Comparison of ENCODE assay signal across 17 mouse cellular contexts in genomic region chr2:137153825-137154224, GRCm38 (mm10). TPM values are rescaled to one million over a fixed set of nuclear protein-coding genes. Genes with fewer than 3 reads are reported as not detected.
DNase-seq lines count a peak whose midpoint lies in the region; ATAC-seq and TF ChIP-seq lines count a peak whose summit lies in the region.
"Had no signal": no experiment of that assay in that cellular context is flagged by ENCODE, and none has a peak within 500 bp of the region (broad histone marks: within the 10 kb centered on the region; RNA-seq: fewer than 3 reads in every experiment).

No protein-coding gene starts in this region.

- H3K27ac ChIP-seq in liver, embryonic 16.5 days (ENCODE audit: low read length), result no peak overlapping the region
- no peak overlapping the region for H3K27ac ChIP-seq in intestine, embryonic 16.5 days (ENCODE audit: low read length)
- peak overlapping the region; percentile 31; the same call in 1 of the 2 replicates for H3K27ac ChIP-seq in kidney, adult 2 months (ENCODE audit: insufficient read depth, low read depth, low read length)
- H3K27ac ChIP-seq: heart, embryonic 13.5 days; liver, embryonic 14.5 days had no signal

- no peaks in the 10 kb centered on the region for H3K27me3 ChIP-seq in liver, embryonic 16.5 days (ENCODE audit: control insufficient read depth, insufficient read depth, low read depth, low read length)
- no peaks in the 10 kb centered on the region for H3K27me3 ChIP-seq in intestine, embryonic 16.5 days (replicated peaks; ENCODE audit: control insufficient read depth, insufficient read depth, low read length)
- no peaks in the 10 kb centered on the region for H3K27me3 ChIP-seq in kidney, adult 2 months (replicated peaks; ENCODE audit: control insufficient read depth, insufficient read depth, low read length)
- H3K27me3 ChIP-seq: heart, embryonic 13.5 days had no signal

- intact Hi-C loops in left cerebral cortex, postnatal 36 days (cut with DNase I), result no loop called here

- no peak overlapping the region for H3K4me2 ChIP-seq in liver, embryonic 16.5 days (ENCODE audit: low read depth, low read length)
- no peak overlapping the region for H3K4me2 ChIP-seq in intestine, embryonic 16.5 days (ENCODE audit: low read depth, low read length)
- H3K4me2 ChIP-seq: heart, embryonic 13.5 days had no signal

- TF ChIP-seq CTCF in kidney, adult 2 months (conservative IDR thresholded peaks at IDR 0.05; ENCODE audit: insufficient read depth, insufficient read length, low read depth, low read length), result no peak

- no peaks in the 10 kb centered on the region for H3K4me1 ChIP-seq in liver, embryonic 16.5 days (ENCODE audit: control insufficient read depth, low read depth, low read length)
- H3K4me1 ChIP-seq in intestine, embryonic 16.5 days (ENCODE audit: control insufficient read depth, insufficient read depth, low read length), result no peaks in the 10 kb centered on the region
- peaks cover 7% of the 10 kb centered on the region; the same call in 1 of the 2 replicates for H3K4me1 ChIP-seq in kidney, adult 2 months (ENCODE audit: control insufficient read depth, insufficient read depth, low read length)

- ATAC-seq in liver, embryonic 16.5 days (ENCODE audit: low read depth), result peak; percentile 48; the same call in 1 of the 2 replicates
- peak; percentile 76 for ATAC-seq in intestine, embryonic 16.5 days
- ATAC-seq: CD4-positive, CD25-positive, alpha-beta regulatory T cell, adult 4 months had no signal

- no peaks in the 10 kb centered on the region for H3K9me3 ChIP-seq in liver, embryonic 16.5 days (replicated peaks; ENCODE audit: control insufficient read depth, low read length)
- H3K9me3 ChIP-seq in intestine, embryonic 16.5 days (ENCODE audit: control insufficient read depth, low read length), result no peaks in the 10 kb centered on the region
- H3K9me3 ChIP-seq: heart, embryonic 13.5 days; midbrain, embryonic 10.5 days had no signal

- no peak overlapping the region for H3K9ac ChIP-seq in liver, embryonic 16.5 days (ENCODE audit: low read depth, low read length)
- H3K9ac ChIP-seq in intestine, embryonic 16.5 days (ENCODE audit: low read depth, low read length), result no peak overlapping the region
- H3K9ac ChIP-seq: heart, embryonic 13.5 days; liver, embryonic 14.5 days had no signal

- no peak overlapping the region for H3K4me3 ChIP-seq in liver, embryonic 16.5 days (ENCODE audit: low read depth, low read length)
- H3K4me3 ChIP-seq in intestine, embryonic 16.5 days (ENCODE audit: low read length), result no peak overlapping the region
- H3K4me3 ChIP-seq in kidney, adult 2 months (ENCODE audit: insufficient read depth, low read depth, low read length), result no peak overlapping the region
- H3K4me3 ChIP-seq: heart, embryonic 13.5 days; midbrain, embryonic 10.5 days had no signal

- no peaks in the 10 kb centered on the region for H3K36me3 ChIP-seq in liver, embryonic 16.5 days (ENCODE audit: control insufficient read depth, insufficient read depth)
- H3K36me3 ChIP-seq in intestine, embryonic 16.5 days (ENCODE audit: control insufficient read depth, insufficient read depth, low read length), result no peaks in the 10 kb centered on the region
- H3K36me3 ChIP-seq in kidney, adult 2 months (ENCODE audit: control insufficient read depth, insufficient read depth, low read length), result no peaks in the 10 kb centered on the region
- H3K36me3 ChIP-seq: heart, embryonic 13.5 days; midbrain, embryonic 10.5 days had no signal

- 46% methylated on average over 4 of the region's 4 CpGs for WGBS in liver, embryonic 16.5 days (ENCODE audit: insufficient replicate concordance)
- WGBS in intestine, embryonic 16.5 days, result 39% methylated on average over 4 of the region's 4 CpGs
- WGBS in kidney, adult 2 months, result 23% methylated on average over 4 of the region's 4 CpGs

- TF ChIP-seq POLR2A in kidney, adult 2 months (IDR thresholded peaks at IDR 0.05; ENCODE audit: low read depth, low read length), result no peak

- no peak for DNase-seq in liver
- DNase-seq in kidney, adult 2 months, result peak; percentile 25
- peak; percentile 25 to 43 for DNase-seq in kidney, postnatal 4 days
- no peak for DNase-seq in left cerebral cortex, postnatal 36 days (ENCODE audit: low spot score in 2 of 2)
- no peak for DNase-seq in urinary bladder, postnatal 36 days (ENCODE audit: low spot score in 2 of 2)
- DNase-seq: adrenal gland, postnatal 25 days; cerebellum, adult 9-11 months; heart, postnatal 4 days; lung, postnatal 36 days; thymus, postnatal 36 days had no signal

RNA-seq across cellular contexts. Expression of gene Jag1, which starts 37.4 kb away (rescaled TPM):
- polyA plus RNA-seq in liver, embryonic 16.5 days (2015; fragmentation: Nextera tagmentation; extraction: Ambion mirVana), result 0.81 and 0.89 TPM in 2 replicates
- 5.1 and 8.9 TPM in 2 replicates for polyA plus RNA-seq in intestine, embryonic 16.5 days (2015; fragmentation: Nextera tagmentation; extraction: Ambion mirVana)
- polyA plus RNA-seq in kidney, adult 2 months (2012; rRNA removed), result 6.1 and 6.6 TPM in 2 replicates
- 1 to 10 TPM; 5.3 to 5.8 TPM for total RNA-seq in left cerebral cortex, postnatal 36 days (2021)
- total RNA-seq: MEL had no signal

Comparison
In these comparisons a context has a peak if more than half of its experiments do, and no peak if none do; other contexts are left out.
1. DNase-seq: peak in kidney, adult 2 months (single experiment) and kidney, postnatal 4 days (2 of 2); none in liver (single experiment), left cerebral cortex, postnatal 36 days (0 of 2) and urinary bladder, postnatal 36 days (0 of 2).